10 mouse cellular contexts compared by ENCODE assay signal in genomic region chr7:130649257-130649656, GRCm38 (mm10).
DNase-seq lines count a peak whose midpoint lies in the region; ATAC-seq lines count a peak whose summit lies in the region.
"Had no signal": no experiment of that assay in that cellular context is flagged by ENCODE, and none has a peak within 500 bp of the region (broad histone marks: within the 10 kb centered on the region; RNA-seq: fewer than 3 reads in every experiment).

No protein-coding gene starts in this region.

- H3K4me1 ChIP-seq in embryonic facial prominence, embryonic 13.5 days = peaks cover 58% of the 10 kb centered on the region

- H3K9ac ChIP-seq in embryonic facial prominence, embryonic 13.5 days = 0 out of 2 replicates have a peak overlapping the region, but pooled peaks have one; percentile 12
- H3K9ac ChIP-seq: stomach, embryonic 15.5 days had no signal

- H3K9me3 ChIP-seq in embryonic facial prominence, embryonic 13.5 days = no peaks in the 10 kb centered on the region
- H3K9me3 ChIP-seq: stomach, embryonic 15.5 days had no signal

- no peak for ATAC-seq in embryonic facial prominence, embryonic 13.5 days (ENCODE audit: insufficient number of reproducible peaks, insufficient read depth, low FRiP score, low TSS enrichment, low read depth)

- DNase-seq in heart, adult 11 months = peak; percentile 97
- DNase-seq in heart, postnatal 14 days = no peak
- peak; percentile 47 for DNase-seq in ES-CJ7 (ENCODE audit: low read depth, low spot score)
- DNase-seq in kidney, postnatal 10 days = peak; percentile 43
- DNase-seq in thymus, postnatal 4 days = no peak
- no peak for DNase-seq in cerebellum, adult 9-10 months
- no peak for DNase-seq in left cerebral cortex, adult 8-10 months (ENCODE audit: low spot score in 2 of 2)
- DNase-seq: cerebellum, adult 18-20 months had no signal

- H3K27me3 ChIP-seq in embryonic facial prominence, embryonic 13.5 days = no peaks in the 10 kb centered on the region
- H3K27me3 ChIP-seq: stomach, embryonic 15.5 days had no signal

- H3K27ac ChIP-seq in embryonic facial prominence, embryonic 13.5 days = 0 out of 2 replicates have a peak overlapping the region, but pooled peaks have one; percentile 24
- H3K27ac ChIP-seq: stomach, embryonic 15.5 days had no signal

- intact Hi-C loops in heart, postnatal 14 days (cut with DNase I) = no loop called here

- no peaks in the 10 kb centered on the region for H3K36me3 ChIP-seq in embryonic facial prominence, embryonic 13.5 days
- H3K36me3 ChIP-seq: stomach, embryonic 15.5 days had no signal

- no peak overlapping the region for H3K4me3 ChIP-seq in embryonic facial prominence, embryonic 13.5 days
- H3K4me3 ChIP-seq: stomach, embryonic 15.5 days had no signal

- WGBS in embryonic facial prominence, embryonic 13.5 days = 15% methylated on average over 7 of the region's 7 CpGs

- H3K4me2 ChIP-seq in embryonic facial prominence, embryonic 13.5 days = peak overlapping the region; percentile 26; the same call in 1 of the 2 replicates
- H3K4me2 ChIP-seq: stomach, embryonic 15.5 days had no signal

Comparison
In these comparisons a context has a peak if more than half of its experiments do, and no peak if none do; other contexts are left out.
1. DNase-seq: peak in heart, adult 11 months (single experiment), ES-CJ7 (single experiment) and kidney, postnatal 10 days (single experiment); none in heart, postnatal 14 days (0 of 2), thymus, postnatal 4 days (single experiment), cerebellum, adult 9-10 months (single experiment) and left cerebral cortex, adult 8-10 months (0 of 2).